Mouse (Mus musculus) forebrain, embryonic 13.5 days (tissue): ENCODE measurements around the gene Dhh. TPM values are rescaled to one million over a fixed set of nuclear protein-coding genes. Genes with fewer than 3 reads are reported as not detected.
A peak's percentile ranks its signal among the peaks of the same experiment; 100 is the strongest.
"Not testable (repeated sequence)": the region's sequence is repeated elsewhere in the genome, so short reads cannot be mapped to it uniquely, and the experiment has no call there.

ENCODE experiments used
- ATAC-seq: fragments of 200-750 bp; cut with Nextera tagmentation; 2 replicates; pipeline ENCODE4 v1.8.0; 2017
- H3K27ac ChIP-seq: fragments of 300-500 bp; sonication (generic); 2 replicates; pipeline ENCODE4 v1.5.1; 2015; ENCODE audit warnings: inconsistent platforms, mild to moderate bottlenecking, moderate library complexity
- H3K27me3 ChIP-seq: fragments of 300-500 bp; sonication (generic); 2 replicates; pipeline ENCODE4 v1.6.1; 2015; ENCODE audit warnings: mild to moderate bottlenecking, inconsistent platforms
- H3K36me3 ChIP-seq: fragments of 300-500 bp; sonication (generic); 2 replicates; pipeline ENCODE4 v1.6.1; 2015; ENCODE audit warnings: mild to moderate bottlenecking, inconsistent platforms; ENCODE audit not compliant: poor library complexity, severe bottlenecking
- H3K4me1 ChIP-seq: fragments of 300-500 bp; sonication (generic); 2 replicates; pipeline ENCODE4 v1.6.1; 2015; ENCODE audit warnings: inconsistent platforms
- H3K4me2 ChIP-seq: fragments of 300-500 bp; sonication (generic); 2 replicates; pipeline ENCODE4 v1.6.1; 2015; ENCODE audit warnings: inconsistent platforms, mild to moderate bottlenecking, moderate library complexity
- H3K4me3 ChIP-seq: fragments of 300-500 bp; sonication (generic); 2 replicates; pipeline ENCODE4 v1.5.1; 2015; ENCODE audit warnings: mild to moderate bottlenecking, inconsistent platforms
- H3K9ac ChIP-seq: fragments of 300-500 bp; sonication (generic); 2 replicates; pipeline ENCODE4 v1.6.1; 2015; ENCODE audit warnings: mild to moderate bottlenecking, inconsistent platforms
- H3K9me3 ChIP-seq: fragments of 300-500 bp; sonication (generic); replicated peaks from 2 replicates; pipeline ENCODE4 v1.6.1; 2016; ENCODE audit warnings: inconsistent platforms
- WGBS: fragments of 180-500 bp; shearing (Covaris S2); methylation state at CpG from one replicate; pipeline ENCODE4 v1.1.7; 2015; 5-methylcytosine and 5-hydroxymethylcytosine counted together
- polyA plus RNA-seq: library from polyadenylated mRNA; unstranded; fragments of >200 nt; fragmentation: Nextera tagmentation; extraction: Ambion mirVana; gene quantifications from 2 replicates; pipeline ENCODE4 v1.2.1, GENCODE M21; 2015

Dhh gene
- 0.22 and 0.28 TPM in 2 replicates for polyA plus RNA-seq

DNA sequence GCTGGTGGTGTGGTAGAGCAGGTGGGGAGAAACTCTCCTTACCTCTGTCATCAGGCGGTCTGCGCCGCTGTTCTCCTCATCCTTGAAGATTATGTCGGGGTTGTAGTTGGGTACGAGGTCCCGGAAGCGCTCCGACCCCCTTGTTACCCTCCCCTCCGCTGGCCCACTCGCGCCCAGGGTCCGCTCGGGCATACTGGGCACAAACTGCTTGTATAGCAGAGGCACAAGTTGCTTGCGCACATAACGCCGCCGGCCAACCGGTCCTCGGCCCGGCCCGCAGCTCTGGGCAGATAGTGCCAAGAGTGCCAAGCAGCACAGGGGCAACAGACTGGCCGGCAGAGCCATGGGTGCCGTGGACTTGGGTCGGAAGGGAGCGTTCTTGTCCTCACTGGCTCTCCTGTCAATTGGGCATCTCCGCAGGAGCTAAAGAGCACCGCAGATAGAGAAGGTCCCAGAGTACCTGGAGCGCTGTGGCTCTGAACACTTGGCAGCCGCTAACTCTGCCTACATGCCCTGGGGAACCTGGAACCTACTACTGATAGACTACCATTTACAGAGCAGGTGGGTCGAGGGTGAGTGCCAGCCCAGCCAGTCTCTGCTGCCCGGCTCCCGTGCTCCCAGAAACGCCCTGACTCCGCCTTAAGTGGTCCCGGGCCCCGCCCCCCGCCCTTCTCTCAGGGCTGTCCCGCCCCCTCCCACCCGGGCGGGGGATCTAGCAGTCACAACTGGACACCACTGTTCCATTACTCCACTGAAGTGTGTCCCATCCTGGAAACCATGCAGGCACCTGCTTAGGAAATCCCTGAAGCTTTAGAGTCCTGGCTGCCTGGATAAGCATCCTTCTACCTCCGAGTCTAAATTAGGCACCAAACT is at the start of gene Dhh:
Dhh (minus strand) TSS at position 613 of the 873 bp plus-strand sequence.
- peak within 1 kb of the TSS; percentile 26 for H3K4me3 ChIP-seq
- no peaks in the 10 kb centered on the region for H3K9me3 ChIP-seq
- H3K4me2 ChIP-seq = peak within 1 kb of the TSS; percentile 50
- H3K36me3 ChIP-seq = peaks cover 2% of the 10 kb centered on the region
- H3K9ac ChIP-seq = 0 out of 2 replicates have a peak within 1 kb of the TSS, but pooled peaks have one; percentile 37
- under 1% methylated on average over 41 of the region's 41 CpGs for WGBS
- 0 out of 2 replicates have a peak, but pooled peaks have one; percentile 38 for ATAC-seq
- no peak within 1 kb of the TSS for H3K27ac ChIP-seq
- H3K4me1 ChIP-seq = peaks cover 39% of the 10 kb centered on the region
- peaks cover 78% of the 10 kb centered on the region for H3K27me3 ChIP-seq

DNA sequence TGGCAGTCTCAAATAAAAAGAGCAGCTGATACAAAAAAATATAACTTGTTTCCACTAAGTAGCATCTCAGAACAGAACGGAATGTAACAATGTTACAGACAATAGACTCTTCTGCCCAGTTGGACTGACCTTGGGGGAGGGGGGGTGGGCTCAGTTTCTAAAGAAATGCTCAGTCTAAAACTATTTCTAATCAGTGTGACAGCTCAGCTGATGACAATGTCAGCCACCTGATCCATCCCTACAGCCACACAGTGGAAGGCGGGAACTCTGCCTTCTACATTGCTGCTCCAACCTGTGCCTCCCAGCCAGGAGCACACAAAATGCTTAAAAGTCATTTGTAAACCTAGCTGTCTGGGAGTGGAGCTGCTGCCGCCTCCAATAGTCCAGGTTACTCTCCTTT is 49.5 kb upstream of the Dhh start:
- ATAC-seq = no peak
- H3K27ac ChIP-seq = peak overlapping the region; percentile 59

DNA sequence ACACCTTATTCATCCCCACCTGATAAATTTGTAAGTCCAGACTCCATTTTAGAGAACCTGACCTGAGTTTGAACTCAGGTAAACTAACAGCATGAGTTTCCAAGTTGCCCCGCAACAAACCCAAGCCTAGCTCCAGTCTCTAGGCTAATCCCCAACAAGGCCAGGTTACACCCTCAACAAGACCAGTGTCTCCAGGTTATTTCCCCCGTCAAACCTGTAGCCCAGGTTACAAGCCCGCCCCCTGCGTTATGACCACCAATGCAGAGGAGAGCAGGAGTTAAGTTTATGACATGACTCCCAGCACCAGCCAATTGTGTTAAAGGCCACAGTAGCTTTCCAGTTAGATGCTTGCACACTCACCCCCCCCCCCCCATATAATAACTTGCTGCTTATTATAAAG is 44.8 kb upstream of the Dhh start:
- Histone ChIP-seq H3K4me2 (no peak overlapping the region), H3K27ac (no peak overlapping the region), H3K27me3 (no peaks in the 10 kb centered on the region), H3K4me3 (no peak overlapping the region), H3K36me3 (peaks cover 7% of the 10 kb centered on the region; the same call in 1 of the 2 replicates), H3K4me1 (peaks cover 6% of the 10 kb centered on the region; the same call in 1 of the 2 replicates), H3K9me3 (no peaks in the 10 kb centered on the region), H3K9ac (no peak overlapping the region)
- ATAC-seq = no peak
- 78% methylated on average over 4 of the region's 4 CpGs for WGBS

More for the DNA sequence above, 49.5 kb upstream of the Dhh start:
- WGBS = 50% methylated on average over 3 of the region's 3 CpGs
- no peak overlapping the region for H3K4me3 ChIP-seq
- no peak overlapping the region; the same call in 1 of the 2 replicates for H3K9ac ChIP-seq
- H3K27me3 ChIP-seq = no peaks in the 10 kb centered on the region
- H3K4me2 ChIP-seq = peak overlapping the region; percentile 59; the same call in 1 of the 2 replicates
- H3K36me3 ChIP-seq = peaks cover 23% of the 10 kb centered on the region
- peaks cover 18% of the 10 kb centered on the region for H3K4me1 ChIP-seq
- no peaks in the 10 kb centered on the region for H3K9me3 ChIP-seq

DNA sequence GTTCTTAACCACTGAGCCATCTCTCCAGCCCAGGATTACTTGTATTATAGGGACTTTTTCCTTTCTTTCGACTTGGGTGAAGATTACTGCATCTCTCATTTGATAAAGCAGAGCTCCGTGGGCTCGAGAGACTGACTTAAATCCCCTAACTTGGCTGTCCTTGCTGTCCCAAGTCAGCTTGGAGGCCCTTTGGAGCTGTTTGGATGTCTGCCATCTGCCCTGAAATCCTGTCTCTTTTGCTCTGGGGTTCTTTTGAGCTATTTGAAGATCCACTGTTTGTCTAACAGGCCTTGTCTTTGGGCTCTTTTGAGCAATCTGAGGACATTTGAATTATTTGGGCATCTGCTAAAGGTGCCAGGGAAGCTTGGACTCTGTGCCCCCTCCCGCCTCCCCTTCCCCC is 43.7 kb upstream of the Dhh start:
- H3K9me3 ChIP-seq = no peaks in the 10 kb centered on the region
- no peak overlapping the region for H3K4me3 ChIP-seq
- 0 out of 2 replicates have a peak overlapping the region, but pooled peaks have one; percentile 14 for H3K27ac ChIP-seq
- H3K27me3 ChIP-seq = no peaks in the 10 kb centered on the region
- 86% methylated on average over 4 of the region's 4 CpGs for WGBS
- H3K9ac ChIP-seq = no peak overlapping the region
- no peak overlapping the region for H3K4me2 ChIP-seq
- ATAC-seq = no peak
- H3K36me3 ChIP-seq = peaks cover 7% of the 10 kb centered on the region; the same call in 1 of the 2 replicates
- peaks cover 4% of the 10 kb centered on the region; the same call in 1 of the 2 replicates for H3K4me1 ChIP-seq

DNA sequence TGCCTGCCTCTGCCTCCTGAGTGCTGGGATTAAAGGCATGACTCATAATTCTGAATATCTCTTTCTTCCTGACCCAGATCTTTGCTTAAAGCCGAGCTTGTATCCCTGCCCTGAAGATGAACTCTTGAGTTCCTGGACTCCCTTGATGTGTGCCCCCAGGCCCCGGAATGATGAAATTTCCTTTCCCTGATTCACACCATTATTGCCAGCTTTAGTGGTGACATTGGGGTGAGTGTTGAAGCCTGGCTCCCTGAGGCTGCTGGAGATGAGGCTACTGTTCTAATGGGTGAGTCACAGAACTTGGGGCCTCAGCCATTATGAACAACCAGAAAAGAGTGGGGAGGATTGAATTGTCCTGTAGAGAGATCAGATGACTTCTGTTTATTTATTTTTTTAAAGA is 43.2 kb upstream of the Dhh start:
- Histone ChIP-seq H3K27ac (no peak overlapping the region), H3K27me3 (no peaks in the 10 kb centered on the region), H3K36me3 (peaks cover 7% of the 10 kb centered on the region; the same call in 1 of the 2 replicates), H3K4me1 (peaks cover 4% of the 10 kb centered on the region; the same call in 1 of the 2 replicates), H3K9me3 (no peaks in the 10 kb centered on the region), H3K4me3 (no peak overlapping the region), H3K4me2 (no peak overlapping the region), H3K9ac (no peak overlapping the region)
- ATAC-seq = no peak
- 93% methylated on average over 2 of the region's 2 CpGs for WGBS

DNA sequence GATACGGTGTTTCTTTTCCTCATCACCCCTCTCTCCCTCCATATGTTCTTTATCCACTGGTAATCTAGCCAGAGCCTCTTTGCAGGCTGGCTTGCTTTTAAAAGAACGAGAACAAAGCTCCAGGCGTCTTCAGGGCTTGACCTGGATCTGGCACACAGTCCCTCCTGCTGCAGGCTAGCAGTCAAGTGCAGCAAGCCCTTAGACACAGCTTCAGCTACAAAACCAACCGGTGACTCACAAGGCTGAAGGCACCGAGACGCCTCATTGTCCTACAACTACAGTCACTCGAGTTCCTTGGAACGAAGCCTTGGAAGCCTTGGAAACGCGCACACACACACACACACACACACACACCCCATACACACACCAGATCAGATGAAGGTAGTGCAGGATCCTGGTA is 42.5 kb upstream of the Dhh start:
- 56% methylated on average over 10 of the region's 10 CpGs for WGBS
- Histone ChIP-seq H3K9me3 (no peaks in the 10 kb centered on the region), H3K27ac (peak overlapping the region; percentile 40; the same call in 1 of the 2 replicates), H3K9ac (peak overlapping the region; percentile 40; the same call in 1 of the 2 replicates), H3K27me3 (no peaks in the 10 kb centered on the region), H3K4me1 (peaks cover 6% of the 10 kb centered on the region), H3K4me3 (no peak overlapping the region), H3K4me2 (no peak overlapping the region), H3K36me3 (peaks cover 7% of the 10 kb centered on the region; the same call in 1 of the 2 replicates)
- ATAC-seq = no peak

DNA sequence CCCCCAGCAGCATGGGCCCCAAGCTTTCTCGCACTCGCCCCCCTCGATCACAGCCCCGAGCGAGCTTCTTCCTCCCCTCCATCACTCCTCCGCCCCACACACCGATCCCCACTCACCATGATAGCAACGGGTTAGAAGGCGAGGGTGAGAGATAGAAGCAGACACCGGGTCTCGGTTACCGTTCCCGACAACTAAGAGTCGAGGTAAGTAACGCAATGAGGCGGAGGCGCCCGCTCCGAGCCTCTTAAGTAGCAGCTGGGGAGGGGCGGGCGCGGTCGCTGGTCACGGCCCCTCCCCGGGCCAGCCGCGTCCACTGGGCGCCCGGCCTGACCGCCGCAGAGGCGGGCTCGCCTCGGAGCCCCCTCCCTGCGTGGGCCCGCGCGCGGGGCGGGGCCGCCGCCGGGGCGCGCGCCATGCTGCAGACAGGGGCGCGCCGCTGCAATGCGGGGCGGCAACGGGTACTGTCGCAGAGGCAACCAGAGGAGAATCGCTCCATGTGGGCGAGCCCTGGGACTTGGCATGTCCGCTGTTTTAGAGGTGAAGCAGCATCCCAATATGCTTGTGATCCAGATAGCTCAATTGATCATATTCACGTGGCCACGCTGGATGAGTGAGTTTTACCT is 36.0 kb upstream of the Dhh start, which contains the start of gene Tuba1b:
Tuba1b (minus strand) TSS at position 349 of the 623 bp plus-strand sequence.
- H3K4me2 ChIP-seq = peak within 1 kb of the TSS; percentile 89
- under 1% methylated on average over 50 of the region's 58 CpGs for WGBS
- ATAC-seq = peak; percentile 90

DNA sequence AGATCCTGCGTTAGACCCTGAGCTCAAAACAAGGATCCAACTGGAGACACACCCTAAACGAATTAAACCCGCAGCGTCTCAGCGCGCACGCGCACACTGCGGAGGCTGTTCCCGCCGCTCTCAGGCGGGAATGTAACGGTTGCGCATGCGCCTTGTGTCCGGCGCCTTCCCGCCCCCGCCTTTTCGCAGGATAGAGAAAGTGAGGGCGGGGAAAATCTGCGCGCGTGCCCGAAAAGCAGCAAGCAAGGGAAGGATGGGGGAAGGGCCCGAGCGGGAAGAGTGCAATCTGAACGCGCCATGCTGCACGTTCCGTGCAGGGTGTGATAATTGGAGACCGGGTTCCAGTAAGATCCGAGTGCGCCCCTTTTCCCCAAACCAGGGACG is 35.5 kb upstream of the Dhh start:
- peak overlapping the region; percentile 94 for H3K9ac ChIP-seq
- no peaks in the 10 kb centered on the region for H3K27me3 ChIP-seq
- H3K4me3 ChIP-seq = peak overlapping the region; percentile 73
- peaks cover 33% of the 10 kb centered on the region for H3K4me1 ChIP-seq
- WGBS = 0% methylated on average over 35 of the region's 35 CpGs
- H3K36me3 ChIP-seq = peaks cover 14% of the 10 kb centered on the region
- peak overlapping the region; percentile 99 for H3K27ac ChIP-seq
- peak; percentile 87 for ATAC-seq
- no peaks in the 10 kb centered on the region for H3K9me3 ChIP-seq
- H3K4me2 ChIP-seq = peak overlapping the region; percentile 89

More for the DNA sequence above, 36.0 kb upstream of the Dhh start, which contains the start of gene Tuba1b:
- H3K9me3 ChIP-seq = no peaks in the 10 kb centered on the region
- peak within 1 kb of the TSS; percentile 99 for H3K27ac ChIP-seq
- peaks cover 28% of the 10 kb centered on the region for H3K4me1 ChIP-seq
- peaks cover 14% of the 10 kb centered on the region for H3K36me3 ChIP-seq
- peak within 1 kb of the TSS; percentile 94 for H3K9ac ChIP-seq
- no peaks in the 10 kb centered on the region for H3K27me3 ChIP-seq
- peak within 1 kb of the TSS; percentile 73 for H3K4me3 ChIP-seq

DNA sequence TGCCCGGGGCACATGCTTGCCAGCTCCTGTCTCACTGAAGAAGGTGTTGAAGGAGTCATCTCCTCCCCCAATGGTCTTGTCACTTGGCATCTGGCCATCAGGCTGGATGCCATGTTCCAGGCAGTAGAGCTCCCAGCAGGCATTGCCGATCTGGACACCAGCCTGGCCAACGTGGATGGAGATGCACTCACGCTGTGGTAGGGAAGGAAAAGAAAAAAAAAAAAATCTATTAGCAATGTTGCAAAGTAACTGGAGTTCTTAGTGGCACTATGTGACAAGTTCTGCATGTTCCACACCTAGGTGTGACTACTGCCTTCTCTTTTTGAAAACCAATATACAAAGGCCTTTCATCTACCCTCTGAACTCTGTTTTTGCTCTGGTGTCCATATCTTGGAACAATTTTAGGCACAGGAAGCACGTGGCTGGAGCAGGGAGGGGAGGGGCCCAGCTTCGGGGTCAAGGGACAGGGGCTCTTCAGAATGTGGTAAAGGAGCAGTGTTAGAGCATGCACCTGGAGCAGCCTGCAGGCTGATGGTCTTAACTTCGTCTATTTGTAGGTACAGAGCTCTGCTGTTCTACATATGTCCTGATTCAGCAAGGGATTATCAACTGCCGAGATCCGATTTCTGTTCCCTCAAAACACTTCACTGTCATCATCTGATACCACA is 34.8 kb upstream of the Dhh start:
- peak overlapping the region; percentile 94 for H3K9ac ChIP-seq
- peak overlapping the region; percentile 73 for H3K4me3 ChIP-seq
- not testable (repeated sequence) for H3K27me3 ChIP-seq, H3K9me3 ChIP-seq
- 12% methylated on average over 8 of the region's 9 CpGs for WGBS
- H3K4me1 ChIP-seq = peaks cover 35% of the 10 kb centered on the region
- peaks cover 14% of the 10 kb centered on the region for H3K36me3 ChIP-seq
- peak overlapping the region; percentile 89 for H3K4me2 ChIP-seq
- 0 out of 2 replicates have a peak, but pooled peaks have one; percentile 5 for ATAC-seq
- H3K27ac ChIP-seq = peak overlapping the region; percentile 99

DNA sequence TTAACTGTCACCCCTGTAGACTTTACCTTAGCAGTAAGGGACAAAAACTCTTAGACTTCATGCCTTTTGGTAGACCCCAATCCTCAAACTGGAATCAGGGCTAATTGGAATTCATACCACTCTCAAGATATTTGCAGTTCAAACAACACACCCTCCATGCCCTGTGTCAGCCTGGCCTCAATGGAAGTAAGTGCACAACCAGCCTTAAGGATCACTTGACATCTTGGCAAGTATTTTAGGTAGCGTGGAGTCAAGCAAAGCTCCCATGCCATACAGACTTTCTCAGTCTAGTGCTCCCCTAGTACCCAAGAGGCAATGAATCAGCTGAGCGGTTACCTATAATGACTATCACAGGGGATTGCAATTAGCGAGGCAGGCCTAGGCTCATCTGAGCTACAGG is 32.7 kb upstream of the Dhh start:
- Histone ChIP-seq H3K4me1 (peaks cover 35% of the 10 kb centered on the region), H3K27me3 (no peaks in the 10 kb centered on the region), H3K9me3 (no peaks in the 10 kb centered on the region), H3K9ac (peak overlapping the region; percentile 21; the same call in 1 of the 2 replicates), H3K27ac (no peak overlapping the region), H3K4me3 (no peak overlapping the region), H3K36me3 (peaks cover 14% of the 10 kb centered on the region), H3K4me2 (peak overlapping the region; percentile 17; the same call in 1 of the 2 replicates)
- ATAC-seq = no peak
- 62% methylated on average over 3 of the region's 3 CpGs for WGBS

DNA sequence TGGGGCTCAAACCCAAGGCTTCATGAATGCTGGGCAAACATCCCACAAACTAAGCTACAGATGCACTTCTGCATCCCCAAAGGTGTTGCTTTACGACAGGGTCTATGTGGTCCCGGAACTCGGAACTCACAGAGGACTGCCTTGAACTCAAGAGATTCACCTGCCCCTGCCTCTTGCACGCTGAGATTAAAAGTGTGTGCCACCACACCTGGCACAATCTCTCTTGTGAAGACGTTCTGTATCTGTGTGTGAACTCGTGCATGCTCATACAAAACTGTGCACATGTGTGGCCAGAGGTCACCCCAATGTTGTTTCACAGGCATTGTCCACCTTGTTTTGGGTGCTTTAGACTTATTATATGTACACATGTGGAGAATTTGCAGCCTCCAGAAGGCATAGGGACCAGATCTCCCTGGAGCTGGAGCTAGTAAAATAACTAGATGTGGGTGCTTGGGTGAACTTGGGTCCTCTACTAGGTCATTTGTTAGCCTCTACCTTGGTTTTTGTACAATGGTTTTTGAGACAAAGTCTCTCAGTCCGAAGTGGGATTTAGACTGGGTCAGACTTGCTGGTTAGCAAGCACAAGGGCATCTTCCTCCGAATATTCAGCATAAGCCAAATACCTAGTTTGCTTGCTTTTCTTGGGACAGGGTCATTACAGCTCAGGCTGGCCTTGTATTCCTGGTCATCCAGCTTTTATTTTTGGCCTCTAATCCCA is 31.8 kb upstream of the Dhh start:
- Histone ChIP-seq H3K36me3 (peaks cover 14% of the 10 kb centered on the region), H3K4me3 (no peak overlapping the region), H3K27ac (peak overlapping the region; percentile 2; the same call in 1 of the 2 replicates), H3K4me2 (no peak overlapping the region), H3K27me3 (no peaks in the 10 kb centered on the region), H3K9ac (no peak overlapping the region), H3K9me3 (no peaks in the 10 kb centered on the region), H3K4me1 (peaks cover 27% of the 10 kb centered on the region)
- 50% methylated on average over 8 of the region's 8 CpGs for WGBS
- no peak for ATAC-seq
